Comparison of ENCODE assay signal across 8 mouse cellular contexts in the genomic region with DNA sequence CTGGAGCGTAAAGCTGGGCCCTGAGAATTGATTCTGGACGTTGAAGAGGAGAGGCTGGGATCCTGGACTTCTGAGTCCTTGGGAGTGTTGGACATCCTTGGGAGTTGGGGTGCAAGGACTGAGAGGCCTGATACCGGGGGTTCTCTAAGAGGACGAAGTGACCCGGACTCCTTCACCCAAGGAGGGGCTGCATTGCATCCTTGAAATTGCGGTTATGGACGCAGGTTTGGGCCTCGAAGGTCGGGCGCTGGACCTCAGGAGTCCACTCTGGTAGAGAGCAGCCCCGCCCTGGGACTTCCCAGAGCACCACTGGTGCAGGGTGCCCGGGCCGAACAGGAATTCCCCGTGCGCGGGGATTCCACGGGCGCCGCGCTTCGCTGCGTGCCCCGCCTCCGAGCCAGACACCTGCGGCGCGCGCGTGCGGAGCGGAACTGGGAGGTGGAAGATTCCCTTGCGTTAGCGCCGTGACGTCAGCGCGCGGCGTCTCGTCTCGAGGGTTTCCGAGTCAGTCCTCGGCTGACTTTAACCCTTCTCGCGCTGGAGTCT. TPM values are rescaled to one million over a fixed set of nuclear protein-coding genes. Genes with fewer than 3 reads are reported as not detected.
A peak's percentile ranks its signal among the peaks of the same experiment; 100 is the strongest.
DNase-seq lines count a peak whose midpoint lies in the region; ATAC-seq and TF ChIP-seq lines count a peak whose summit lies in the region.

No protein-coding gene starts in this region.

- H3K4me1 ChIP-seq in cortical plate, adult 2 months (ENCODE audit: control insufficient read depth, insufficient read depth, low read length) = no peaks in the 10 kb centered on the region

- no peak; the same call in 1 of the 2 replicates for TF ChIP-seq POLR2A in cortical plate, adult 2 months (IDR thresholded peaks at IDR 0.05; ENCODE audit: extremely low read depth, insufficient read depth, low read length)

- H3K4me3 ChIP-seq in cortical plate, adult 2 months (ENCODE audit: insufficient read depth, low read length) = peak overlapping the region; percentile 70

- ATAC-seq in megakaryocyte, adult 5-6 weeks (ENCODE audit: poor library complexity, severe bottlenecking) = peak; percentile 55

- peak; percentile 91 to 96 for DNase-seq in adrenal gland, adult (ENCODE audit: inconsistent age in 2 of 2, low spot score in 1 of 2)
- DNase-seq in gastrocnemius, adult 8-10 months (ENCODE audit: low spot score in 2 of 2) = peak; percentile 25 to 45
- peak; percentile 98 for DNase-seq in induced T-regulatory cell, adult 2 months (ENCODE audit: low read depth)
- DNase-seq in left cerebral cortex, adult 8-10 months (ENCODE audit: low spot score in 2 of 2) = peak; percentile 87 to 92
- peak; percentile 96 for DNase-seq in right cerebral cortex, adult 18-20 months
- peak; percentile 90 for DNase-seq in urinary bladder, postnatal 14 days (ENCODE audit: low spot score)

- TF ChIP-seq CTCF in cortical plate, adult 2 months (IDR thresholded peaks at IDR 0.05; ENCODE audit: extremely low read depth, insufficient read depth, low read length) = no peak

- H3K27ac ChIP-seq in cortical plate, adult 2 months (ENCODE audit: insufficient read depth, low read length) = peak overlapping the region; percentile 68; the same call in 1 of the 2 replicates

RNA-seq across cellular contexts. Expression of a gene that starts 0.4 kb away (rescaled TPM):
- polyA plus RNA-seq in cortical plate, adult 2 months (2012; rRNA removed) = 4.4 and 5.7 TPM in 2 replicates
- under 1 TPM in 1 of 4 experiments, not detected in 3; 0.40 TPM for total RNA-seq in gastrocnemius, adult 8-10 months (2022)
- total RNA-seq in left cerebral cortex, adult 8-10 months (2022) = 1 to 10 TPM; 2.2 to 4.5 (median 2.8) TPM
- total RNA-seq in megakaryocyte, adult 5-6 weeks (2015) = 23.0 and 28.6 TPM in 2 replicates
- 13.3 and 17.2 TPM in 2 replicates for total RNA-seq in megakaryocyte, adult 5-6 weeks (2017)

RNA-seq across cellular contexts. Expression of a gene that starts 2.3 kb away (rescaled TPM):
- polyA plus RNA-seq in cortical plate, adult 2 months (2012; rRNA removed) = 1.1 and 1.7 TPM in 2 replicates
- total RNA-seq in gastrocnemius, adult 8-10 months (2022) = not detected
- total RNA-seq in left cerebral cortex, adult 8-10 months (2022) = 1 to 10 TPM in 3 of 4 experiments, not detected in 1; 1.4 to 3.0 (median 2.1) TPM
- 45.8 and 47.6 TPM in 2 replicates for total RNA-seq in megakaryocyte, adult 5-6 weeks (2015)
- total RNA-seq in megakaryocyte, adult 5-6 weeks (2017) = 13.3 and 18.5 TPM in 2 replicates

RNA-seq across cellular contexts. Expression of a gene that starts 8.4 kb away (rescaled TPM):
- 78.9 and 79.5 TPM in 2 replicates for polyA plus RNA-seq in cortical plate, adult 2 months (2012; rRNA removed)
- 1 to 10 TPM in 2 of 4 experiments, under 1 TPM in 2; 0.82 to 5.5 (median 2.1) TPM for total RNA-seq in gastrocnemius, adult 8-10 months (2022)
- total RNA-seq in left cerebral cortex, adult 8-10 months (2022) = 100 to 1,000 TPM in 2 of 4 experiments, 10 to 100 TPM in 2; 25.2 to 334 (median 134) TPM
- 2,723 and 2,838 TPM in 2 replicates for total RNA-seq in megakaryocyte, adult 5-6 weeks (2015)
- 1,463 and 1,715 TPM in 2 replicates for total RNA-seq in megakaryocyte, adult 5-6 weeks (2017)

RNA-seq across cellular contexts. Expression of a gene that starts 23.4 kb away (rescaled TPM):
- 1,095 and 1,125 TPM in 2 replicates for polyA plus RNA-seq in cortical plate, adult 2 months (2012; rRNA removed)
- total RNA-seq in gastrocnemius, adult 8-10 months (2022) = 1 to 10 TPM in 1 of 4 experiments, under 1 TPM in 3; 0.46 to 1.5 (median 0.71) TPM
- 1,000 to 10,000 TPM; 1,239 to 1,309 (median 1,269) TPM for total RNA-seq in left cerebral cortex, adult 8-10 months (2022)
- total RNA-seq in megakaryocyte, adult 5-6 weeks (2015) = 0.07 and 0.25 TPM in 2 replicates
- 0.08 TPM in 1 of 2 replicates, not detected in the other for total RNA-seq in megakaryocyte, adult 5-6 weeks (2017)

RNA-seq across cellular contexts. Expression of a gene that starts 35.5 kb away (rescaled TPM):
- 7.8 and 8.3 TPM in 2 replicates for polyA plus RNA-seq in cortical plate, adult 2 months (2012; rRNA removed)
- total RNA-seq in gastrocnemius, adult 8-10 months (2022) = not detected
- 10 to 100 TPM in 1 of 4 experiments, 1 to 10 TPM in 3; 5.5 to 10.2 (median 7.5) TPM for total RNA-seq in left cerebral cortex, adult 8-10 months (2022)
- not detected in 2 replicates for total RNA-seq in megakaryocyte, adult 5-6 weeks (2015)
- total RNA-seq in megakaryocyte, adult 5-6 weeks (2017) = 0.07 TPM in 1 of 2 replicates, not detected in the other

Comparison
In these comparisons a context has a peak if more than half of its experiments do, and no peak if none do; other contexts are left out.
1. Peak in every context shown above with its lines: DNase-seq, ATAC-seq, H3K4me3 ChIP-seq and H3K27ac ChIP-seq.
2. DNase-seq: peak in every context shown above with its lines; median percentile 98 in induced T-regulatory cell, adult 2 months; 96 in right cerebral cortex, adult 18-20 months; 94 in adrenal gland, adult; 90 in urinary bladder, postnatal 14 days; 90 in left cerebral cortex, adult 8-10 months; 35 in gastrocnemius, adult 8-10 months.
3. RNA of a gene that starts 8.4 kb away (total RNA-seq): 1,463 to 2,838 TPM in megakaryocyte, adult 5-6 weeks; 25.2 to 334 TPM in left cerebral cortex, adult 8-10 months and 0.82 to 5.5 TPM in gastrocnemius, adult 8-10 months; every median in the first group is over 4 times any median in the second.